ENCODE assay signal across 10 mouse cellular contexts in the genomic region with DNA sequence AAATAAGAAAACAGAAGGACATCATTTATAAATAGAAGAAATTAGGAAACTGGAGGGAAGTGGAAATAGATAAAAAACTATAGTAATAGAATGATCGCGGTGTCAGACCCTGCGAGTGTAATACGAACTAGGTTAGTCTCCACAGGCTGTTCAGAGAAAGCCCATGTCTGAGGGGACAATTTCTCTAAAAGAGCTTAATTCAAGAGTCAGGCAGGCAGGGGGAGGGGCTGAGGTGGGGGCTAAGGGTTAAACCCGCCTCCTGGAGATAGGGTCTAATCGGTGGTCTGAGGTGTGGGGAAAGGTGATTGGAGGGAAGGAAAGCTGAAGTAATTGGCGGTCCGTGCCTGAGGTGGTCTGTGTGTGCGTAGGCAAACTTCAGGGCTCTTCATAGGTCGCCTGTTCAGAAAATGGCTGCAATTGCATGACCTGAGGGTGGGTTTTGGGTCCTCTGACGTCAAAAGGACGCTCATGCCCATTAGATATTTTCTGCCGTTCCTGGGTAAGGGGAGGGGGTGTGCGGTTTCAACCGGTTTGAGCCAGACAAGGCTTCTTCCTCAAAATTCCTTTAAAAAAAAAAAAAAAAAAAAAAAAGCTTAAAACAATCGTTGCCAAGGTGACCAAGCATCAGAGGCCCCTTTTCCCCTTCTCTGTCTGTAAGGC. TPM values are rescaled to one million over a fixed set of nuclear protein-coding genes. Genes with fewer than 3 reads are reported as not detected.
DNase-seq lines count a peak whose midpoint lies in the region; ATAC-seq and TF ChIP-seq lines count a peak whose summit lies in the region.
"Had no signal": no experiment of that assay in that cellular context is flagged by ENCODE, and none has a peak within 500 bp of the region (broad histone marks: within the 10 kb centered on the region; RNA-seq: fewer than 3 reads in every experiment).

No protein-coding gene starts in this region.

- H3K36me3 ChIP-seq in liver, embryonic 11.5 days (ENCODE audit: control insufficient read depth, insufficient read depth, low read length): no peaks in the 10 kb centered on the region
- no peaks in the 10 kb centered on the region for H3K36me3 ChIP-seq in liver, postnatal 0 days (replicated peaks; ENCODE audit: insufficient read depth, low read length)
- no peaks in the 10 kb centered on the region for H3K36me3 ChIP-seq in embryonic facial prominence, embryonic 12.5 days
- H3K36me3 ChIP-seq in hindbrain, postnatal 0 days (ENCODE audit: insufficient read depth, low read length): no peaks in the 10 kb centered on the region
- no peaks in the 10 kb centered on the region for H3K36me3 ChIP-seq in neural tube, embryonic 13.5 days

- H3K27me3 ChIP-seq in liver, embryonic 11.5 days (replicated peaks; ENCODE audit: control insufficient read depth, insufficient read depth, low read length): peaks cover 65% of the 10 kb centered on the region
- peaks cover 67% of the 10 kb centered on the region for H3K27me3 ChIP-seq in liver, postnatal 0 days (ENCODE audit: insufficient read depth, low read length)
- peaks cover 32% of the 10 kb centered on the region for H3K27me3 ChIP-seq in embryonic facial prominence, embryonic 12.5 days
- H3K27me3 ChIP-seq in hindbrain, postnatal 0 days (ENCODE audit: insufficient read depth, low read length): peaks cover 49% of the 10 kb centered on the region
- peaks cover 77% of the 10 kb centered on the region for H3K27me3 ChIP-seq in neural tube, embryonic 13.5 days

- no peaks in the 10 kb centered on the region for H3K9me3 ChIP-seq in liver, embryonic 11.5 days (ENCODE audit: control insufficient read depth, low read length)
- H3K9me3 ChIP-seq in liver, postnatal 0 days (ENCODE audit: low read length): no peaks in the 10 kb centered on the region
- no peaks in the 10 kb centered on the region for H3K9me3 ChIP-seq in embryonic facial prominence, embryonic 12.5 days
- H3K9me3 ChIP-seq in hindbrain, postnatal 0 days (ENCODE audit: low read length): no peaks in the 10 kb centered on the region
- H3K9me3 ChIP-seq in neural tube, embryonic 13.5 days: no peaks in the 10 kb centered on the region

- H3K9ac ChIP-seq in liver, embryonic 11.5 days (ENCODE audit: low read depth, low read length): no peak overlapping the region
- no peak overlapping the region for H3K9ac ChIP-seq in liver, postnatal 0 days (replicated peaks)
- H3K9ac ChIP-seq in embryonic facial prominence, embryonic 12.5 days: no peak overlapping the region
- no peak overlapping the region for H3K9ac ChIP-seq in hindbrain, postnatal 0 days (replicated peaks; ENCODE audit: low read length)
- H3K9ac ChIP-seq in neural tube, embryonic 13.5 days: no peak overlapping the region

- 3% methylated on average over 16 of the region's 16 CpGs for WGBS in liver, embryonic 11.5 days
- WGBS in liver, postnatal 0 days (ENCODE audit: insufficient replicate concordance): 4% methylated on average over 16 of the region's 16 CpGs
- WGBS in embryonic facial prominence, embryonic 12.5 days: 1% methylated on average over 16 of the region's 16 CpGs
- WGBS in hindbrain, postnatal 0 days: 4% methylated on average over 16 of the region's 16 CpGs
- 2% methylated on average over 16 of the region's 16 CpGs for WGBS in neural tube, embryonic 13.5 days

- no peak overlapping the region for H3K27ac ChIP-seq in liver, embryonic 11.5 days (ENCODE audit: low read depth, low read length)
- H3K27ac ChIP-seq in liver, postnatal 0 days (ENCODE audit: low read depth): no peak overlapping the region
- H3K27ac ChIP-seq in embryonic facial prominence, embryonic 12.5 days: 0 out of 2 replicates have a peak overlapping the region, but pooled peaks have one; percentile 41
- H3K27ac ChIP-seq in hindbrain, postnatal 0 days: no peak overlapping the region
- H3K27ac ChIP-seq in neural tube, embryonic 13.5 days (replicated peaks): no peak overlapping the region
- no peak overlapping the region for H3K27ac ChIP-seq in left cerebral cortex, adult 2 months

- peak overlapping the region; percentile 17 for H3K4me3 ChIP-seq in liver, embryonic 11.5 days (ENCODE audit: low read depth, low read length)
- no peak overlapping the region for H3K4me3 ChIP-seq in liver, postnatal 0 days (ENCODE audit: low read depth, low read length)
- H3K4me3 ChIP-seq in embryonic facial prominence, embryonic 12.5 days: peak overlapping the region; percentile 24
- H3K4me3 ChIP-seq in hindbrain, postnatal 0 days (ENCODE audit: low read length): no peak overlapping the region; the same call in 1 of the 2 replicates
- peak overlapping the region; percentile 19 for H3K4me3 ChIP-seq in neural tube, embryonic 13.5 days
- no peak overlapping the region for H3K4me3 ChIP-seq in left cerebral cortex, adult 2 months

- DNase-seq in liver, embryonic 11.5 days (ENCODE audit: low spot score): no peak
- no peak for DNase-seq in liver, postnatal 0 days
- DNase-seq in hindbrain, postnatal 0 days (ENCODE audit: low spot score): peak; percentile 65
- no peak for DNase-seq in frontal cortex, postnatal 25 days (ENCODE audit: low spot score in 2 of 2)
- no peak for DNase-seq in left cerebral cortex, adult 2 months (ENCODE audit: extremely low spot score in 1 of 2, low spot score in 2 of 2)
- DNase-seq in adrenal gland, postnatal 4 days (ENCODE audit: low spot score in 2 of 2): no peak
- DNase-seq: thymus, adult 18-20 months had no signal

- no peak for TF ChIP-seq CTCF in liver, postnatal 0 days (IDR thresholded peaks at IDR 0.05; ENCODE audit: low read depth)
- no peak for TF ChIP-seq CTCF in hindbrain, postnatal 0 days (IDR thresholded peaks at IDR 0.05; ENCODE audit: low read depth)
- no peak for TF ChIP-seq CTCF in left cerebral cortex, adult 2 months (IDR thresholded peaks at IDR 0.05)

- no peak for TF ChIP-seq EP300 in liver, postnatal 0 days (IDR thresholded peaks at IDR 0.05; ENCODE audit: low read depth)

- intact Hi-C loops in left cerebral cortex, adult 2 months (cut with DNase I): no loop called here

- H3K4me1 ChIP-seq in liver, embryonic 11.5 days (replicated peaks; ENCODE audit: control insufficient read depth, insufficient read depth, low read length): no peaks in the 10 kb centered on the region
- H3K4me1 ChIP-seq in liver, postnatal 0 days (ENCODE audit: insufficient read depth): no peaks in the 10 kb centered on the region
- no peaks in the 10 kb centered on the region for H3K4me1 ChIP-seq in embryonic facial prominence, embryonic 12.5 days
- H3K4me1 ChIP-seq in hindbrain, postnatal 0 days (ENCODE audit: insufficient read depth, low read length): no peaks in the 10 kb centered on the region
- peaks cover 14% of the 10 kb centered on the region for H3K4me1 ChIP-seq in neural tube, embryonic 13.5 days (replicated peaks)

- ATAC-seq in liver, embryonic 11.5 days (replicated peaks; ENCODE audit: low FRiP score): no peak
- ATAC-seq in liver, postnatal 0 days: no peak
- ATAC-seq in embryonic facial prominence, embryonic 12.5 days (ENCODE audit: insufficient number of reproducible peaks, insufficient read depth, low FRiP score, low TSS enrichment): peak; percentile 64; the same call in 1 of the 2 replicates
- ATAC-seq in hindbrain, postnatal 0 days: peak; percentile 89
- ATAC-seq in neural tube, embryonic 13.5 days (ENCODE audit: low read depth): peak; percentile 75; the same call in 1 of the 2 replicates

- peak overlapping the region; percentile 42 for H3K4me2 ChIP-seq in liver, embryonic 11.5 days
- H3K4me2 ChIP-seq in liver, postnatal 0 days (ENCODE audit: low read depth, low read length): no peak overlapping the region
- H3K4me2 ChIP-seq in embryonic facial prominence, embryonic 12.5 days (replicated peaks): peak overlapping the region; percentile 44
- peak overlapping the region; percentile 47 for H3K4me2 ChIP-seq in hindbrain, postnatal 0 days (ENCODE audit: low read depth, low read length)
- H3K4me2 ChIP-seq in neural tube, embryonic 13.5 days: peak overlapping the region; percentile 55

RNA-seq across cellular contexts. Expression of gene Zdbf2, which starts 26.1 kb away (rescaled TPM):
- 3.8 TPM in 2 replicates for polyA plus RNA-seq in liver, embryonic 11.5 days (2014; fragmentation: Nextera tagmentation; extraction: Ambion mirVana)
- 0.25 and 0.54 TPM in 2 replicates for polyA plus RNA-seq in liver, postnatal 0 days (2015; fragmentation: Nextera tagmentation; extraction: Ambion mirVana)
- 22.2 and 24.0 TPM in 2 replicates for polyA plus RNA-seq in embryonic facial prominence, embryonic 12.5 days (2016; fragmentation: Nextera tagmentation; extraction: Ambion mirVana)
- total RNA-seq in hindbrain, postnatal 0 days (2014; rRNA removed): 17.4 and 30.5 TPM in 2 replicates
- 36.4 and 38.2 TPM in 2 replicates for polyA plus RNA-seq in hindbrain, postnatal 0 days (2015; fragmentation: Nextera tagmentation; extraction: Ambion mirVana)
- polyA plus RNA-seq in neural tube, embryonic 13.5 days (2015; fragmentation: Nextera tagmentation; extraction: Ambion mirVana): 19.0 and 26.5 TPM in 2 replicates
- 10 to 100 TPM; 18.2 to 32.6 TPM for total RNA-seq in left cerebral cortex, adult 2 months (2021)
- 10 to 100 TPM; 17.7 to 21.8 TPM for total RNA-seq in adrenal gland, postnatal 4 days (2021)
- total RNA-seq: neutrophil, adult 5-6 weeks had no signal

RNA-seq across cellular contexts. Expression of gene Gpr1, which starts 32.6 kb away (rescaled TPM):
- 0.09 and 0.14 TPM in 2 replicates for polyA plus RNA-seq in liver, embryonic 11.5 days (2014; fragmentation: Nextera tagmentation; extraction: Ambion mirVana)
- 0.05 TPM in 1 of 2 replicates, not detected in the other for polyA plus RNA-seq in liver, postnatal 0 days (2015; fragmentation: Nextera tagmentation; extraction: Ambion mirVana)
- polyA plus RNA-seq in embryonic facial prominence, embryonic 12.5 days (2016; fragmentation: Nextera tagmentation; extraction: Ambion mirVana): 0.15 and 0.24 TPM in 2 replicates
- 1.2 TPM in 1 of 2 replicates, not detected in the other for total RNA-seq in hindbrain, postnatal 0 days (2014; rRNA removed)
- polyA plus RNA-seq in hindbrain, postnatal 0 days (2015; fragmentation: Nextera tagmentation; extraction: Ambion mirVana): 0.34 and 0.48 TPM in 2 replicates
- polyA plus RNA-seq in neural tube, embryonic 13.5 days (2015; fragmentation: Nextera tagmentation; extraction: Ambion mirVana): 0.59 and 1.1 TPM in 2 replicates
- under 1 TPM; 0.58 to 0.81 TPM for total RNA-seq in left cerebral cortex, adult 2 months (2021)
- total RNA-seq in adrenal gland, postnatal 4 days (2021): under 1 TPM; 0.20 to 0.53 TPM
- total RNA-seq: neutrophil, adult 5-6 weeks had no signal

Comparison
In these comparisons a context has a peak if more than half of its experiments do, and no peak if none do; other contexts are left out.
1. H3K4me3 ChIP-seq: peak in liver, embryonic 11.5 days (single experiment), embryonic facial prominence, embryonic 12.5 days (single experiment) and neural tube, embryonic 13.5 days (single experiment); none in liver, postnatal 0 days (single experiment), hindbrain, postnatal 0 days (single experiment) and left cerebral cortex, adult 2 months (single experiment).
2. ATAC-seq: peak in embryonic facial prominence, embryonic 12.5 days (single experiment), hindbrain, postnatal 0 days (single experiment) and neural tube, embryonic 13.5 days (single experiment); none in liver, embryonic 11.5 days (single experiment) and liver, postnatal 0 days (single experiment).